Mouse (Mus musculus): ENCODE results near the gene Cpm. TPM values are rescaled to one million over a fixed set of nuclear protein-coding genes. Genes with fewer than 3 reads are reported as not detected.

Gene Cpm
- polyA plus RNA-seq, 2 experiments = 24.4 to 41.6 TPM

DNA sequence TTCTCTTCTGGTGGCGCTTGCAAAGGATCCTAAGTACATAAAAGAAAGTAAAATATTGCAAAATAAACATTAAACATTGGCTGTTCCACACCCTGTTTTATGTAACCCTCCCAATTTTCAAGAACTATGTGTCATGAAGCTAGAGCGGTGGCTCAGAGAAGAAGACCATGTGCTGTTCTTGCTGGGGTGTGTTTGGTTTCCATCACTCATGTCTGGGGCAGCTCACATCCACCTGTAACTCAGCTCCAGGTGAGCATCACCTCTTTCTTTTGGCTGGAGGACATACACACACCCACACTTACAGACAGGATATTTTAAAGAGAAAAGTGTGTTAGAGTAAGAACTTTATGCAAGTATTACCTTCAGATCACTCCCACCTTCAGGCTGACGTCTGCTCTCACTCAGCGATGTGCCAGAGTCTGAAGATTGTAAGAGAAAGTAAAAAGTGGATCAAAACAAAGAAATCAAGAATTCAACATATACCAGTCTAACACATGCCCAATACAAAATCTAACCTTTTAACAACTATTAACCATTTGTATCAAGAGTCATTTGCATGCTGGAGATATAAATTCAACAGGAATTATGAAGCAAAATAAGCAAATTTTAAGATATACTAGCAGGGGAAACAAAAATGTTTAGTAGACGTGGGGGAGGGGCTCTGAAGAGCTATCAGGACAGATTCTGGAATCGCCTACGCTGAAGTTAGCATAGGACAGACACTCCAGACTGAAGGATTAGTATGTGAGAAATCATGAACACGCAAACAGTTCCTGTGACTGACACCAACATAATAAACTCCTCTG is 66.9 kb downstream of the Cpm start:
- no peak for DNase-seq (ENCODE audit: low spot score)
- WGBS = 92% methylated on average over 8 of the region's 8 CpGs
- no peak for TF ChIP-seq POLR2A (IDR thresholded peaks at IDR 0.05; ENCODE audit: borderline replicate concordance, extremely low read depth, insufficient read depth, insufficient read length)
- no peak overlapping the region for H3K9ac ChIP-seq (ENCODE audit: low read depth, low read length, severe bottlenecking)
- H3K9me3 ChIP-seq (ENCODE audit: control insufficient read depth, low read length) = no peaks in the 10 kb centered on the region
- no peak overlapping the region for H3K4me3 ChIP-seq (replicated peaks; ENCODE audit: low read length)
- H3K36me3 ChIP-seq (ENCODE audit: control insufficient read depth, insufficient read depth, low read length) = peaks cover 84% of the 10 kb centered on the region
- ATAC-seq (ENCODE audit: low FRiP score, low read depth) = no peak
- no peak overlapping the region for H3K27ac ChIP-seq (replicated peaks; ENCODE audit: low read depth, low read length)
- no peaks in the 10 kb centered on the region for H3K4me1 ChIP-seq (ENCODE audit: control insufficient read depth, insufficient read depth, low read length)
- H3K4me2 ChIP-seq (replicated peaks; ENCODE audit: low read depth, low read length, severe bottlenecking) = no peak overlapping the region
- no peaks in the 10 kb centered on the region for H3K27me3 ChIP-seq (ENCODE audit: control insufficient read depth, insufficient read depth, low read length)

DNA sequence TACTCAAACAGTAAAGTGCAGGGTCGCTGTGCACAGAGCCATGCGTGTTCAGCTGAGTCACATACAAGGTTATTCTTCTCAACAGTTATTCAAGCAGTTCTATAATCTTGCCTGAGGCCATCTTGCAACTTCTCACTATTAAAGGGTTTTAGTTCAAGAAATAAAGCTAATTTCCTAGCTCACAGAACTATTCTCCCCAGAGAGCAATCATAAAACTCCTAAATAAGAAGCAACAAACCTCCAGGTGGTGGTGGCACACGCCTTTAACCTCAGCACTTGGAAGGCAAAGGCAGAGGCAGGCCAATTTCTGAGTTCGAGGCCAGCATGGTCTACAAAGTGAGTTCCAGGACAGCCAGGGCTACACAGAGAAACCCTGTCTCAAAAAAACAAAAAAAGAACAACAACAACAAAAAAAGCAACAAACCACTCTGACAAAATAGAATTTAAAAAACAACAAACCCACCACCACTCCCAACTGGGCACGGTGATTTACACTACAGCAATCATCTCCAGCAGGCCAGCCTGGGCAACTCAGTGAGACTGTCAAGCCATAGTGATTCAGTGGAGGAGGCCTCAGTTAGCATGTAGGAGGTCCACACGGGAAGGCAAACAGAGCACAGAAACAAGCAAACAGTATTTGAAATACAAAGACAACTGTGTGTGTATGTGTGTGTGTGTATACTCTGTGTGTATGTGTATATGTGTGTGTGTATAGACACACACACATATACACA is 67.7 kb downstream of the Cpm start:
- Histone ChIP-seq H3K9ac (ENCODE audit: low read depth, low read length, severe bottlenecking) (no peak overlapping the region), H3K27ac (replicated peaks; ENCODE audit: low read depth, low read length) (no peak overlapping the region), H3K9me3 (ENCODE audit: control insufficient read depth, low read length) (no peaks in the 10 kb centered on the region), H3K4me3 (replicated peaks; ENCODE audit: low read length) (no peak overlapping the region), H3K4me2 (replicated peaks; ENCODE audit: low read depth, low read length, severe bottlenecking) (no peak overlapping the region), H3K27me3 (ENCODE audit: control insufficient read depth, insufficient read depth, low read length) (no peaks in the 10 kb centered on the region), H3K4me1 (ENCODE audit: control insufficient read depth, insufficient read depth, low read length) (no peaks in the 10 kb centered on the region), H3K36me3 (ENCODE audit: control insufficient read depth, insufficient read depth, low read length) (peaks cover 87% of the 10 kb centered on the region)
- no peak for ATAC-seq (ENCODE audit: low FRiP score, low read depth)
- no peak for DNase-seq (ENCODE audit: low spot score)
- WGBS = 84% methylated on average over 6 of the region's 6 CpGs
- no peak for TF ChIP-seq POLR2A (IDR thresholded peaks at IDR 0.05; ENCODE audit: borderline replicate concordance, extremely low read depth, insufficient read depth, insufficient read length)

DNA sequence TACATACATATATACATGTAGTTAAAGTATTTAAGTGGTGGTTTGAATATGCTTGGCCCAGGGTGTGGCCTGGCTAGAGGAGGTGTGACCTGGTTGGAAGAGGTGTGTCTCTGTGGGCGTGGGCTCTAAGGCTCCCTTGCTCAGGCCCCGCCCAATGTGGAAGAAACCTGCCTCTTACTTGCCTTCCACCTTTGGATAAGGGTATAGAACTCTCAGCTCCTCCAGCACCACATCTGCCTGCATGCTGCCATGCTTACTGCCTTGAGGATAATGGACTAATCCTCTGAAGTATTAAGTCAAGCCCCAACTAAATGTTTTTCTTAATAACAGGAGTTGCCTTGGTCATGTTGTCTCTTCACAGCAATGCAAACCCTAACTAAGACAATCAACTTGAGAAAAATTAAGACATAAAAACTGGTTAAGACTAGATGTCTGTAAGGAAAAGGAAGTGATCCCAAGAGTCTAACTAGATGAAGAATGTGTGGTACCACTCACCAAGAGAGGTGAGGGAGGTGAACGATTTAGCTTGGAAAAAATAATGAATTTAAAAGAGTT is 68.3 kb downstream of the Cpm start:
- Histone ChIP-seq H3K4me2 (replicated peaks; ENCODE audit: low read depth, low read length, severe bottlenecking) (no peak overlapping the region), H3K9me3 (ENCODE audit: control insufficient read depth, low read length) (no peaks in the 10 kb centered on the region), H3K27me3 (ENCODE audit: control insufficient read depth, insufficient read depth, low read length) (no peaks in the 10 kb centered on the region), H3K9ac (ENCODE audit: low read depth, low read length, severe bottlenecking) (no peak overlapping the region), H3K4me3 (replicated peaks; ENCODE audit: low read length) (no peak overlapping the region), H3K4me1 (ENCODE audit: control insufficient read depth, insufficient read depth, low read length) (no peaks in the 10 kb centered on the region), H3K36me3 (ENCODE audit: control insufficient read depth, insufficient read depth, low read length) (peaks cover 86% of the 10 kb centered on the region), H3K27ac (replicated peaks; ENCODE audit: low read depth, low read length) (no peak overlapping the region)
- no peak for ATAC-seq (ENCODE audit: low FRiP score, low read depth)
- DNase-seq (ENCODE audit: low spot score) = no peak
- no peak for TF ChIP-seq POLR2A (IDR thresholded peaks at IDR 0.05; ENCODE audit: borderline replicate concordance, extremely low read depth, insufficient read depth, insufficient read length)
- WGBS = 93% methylated on average over 3 of the region's 3 CpGs

DNA sequence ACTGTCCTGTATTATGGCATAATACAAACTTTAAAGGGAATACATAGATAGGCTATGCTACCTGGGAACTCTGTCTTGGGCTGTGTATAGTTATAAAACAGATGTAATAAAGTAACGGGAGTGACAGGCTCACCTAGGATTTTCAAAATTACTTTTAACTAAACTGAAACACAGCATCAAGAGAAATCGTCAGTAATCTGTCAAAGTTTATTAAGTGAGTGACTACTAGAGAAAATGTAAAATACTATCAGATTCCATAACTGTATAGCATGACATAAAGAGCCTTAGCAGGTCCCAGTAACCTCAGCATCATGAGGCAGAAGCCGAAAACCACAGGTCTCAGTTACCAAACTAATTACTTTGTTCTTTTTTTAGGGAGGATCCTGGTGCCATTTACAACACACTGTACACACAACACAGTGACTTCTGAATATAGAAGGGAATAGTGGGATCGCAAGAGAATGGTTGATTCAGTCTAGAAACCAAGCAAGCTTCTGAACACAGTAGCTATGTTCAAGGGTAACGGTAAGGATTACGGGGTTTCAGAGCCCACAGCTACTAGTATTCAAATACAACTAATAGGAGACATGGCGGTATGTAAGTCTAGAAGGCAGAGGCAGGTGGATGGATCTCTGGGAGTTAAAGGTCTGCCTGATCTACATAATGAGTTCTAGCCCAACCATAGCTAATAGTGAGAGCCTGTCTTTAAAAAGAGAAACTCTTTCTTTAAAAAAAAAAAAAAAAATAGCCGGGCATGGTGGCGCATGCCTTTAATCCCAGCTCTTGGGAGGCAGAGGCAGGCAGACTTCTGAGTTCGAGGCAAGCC is 69.2 kb downstream of the Cpm start:
- H3K9me3 ChIP-seq (ENCODE audit: control insufficient read depth, low read length) = no peaks in the 10 kb centered on the region
- H3K9ac ChIP-seq (ENCODE audit: low read depth, low read length, severe bottlenecking) = no peak overlapping the region
- no peak for TF ChIP-seq POLR2A (IDR thresholded peaks at IDR 0.05; ENCODE audit: borderline replicate concordance, extremely low read depth, insufficient read depth, insufficient read length)
- 97% methylated on average over 10 of the region's 10 CpGs for WGBS
- H3K4me2 ChIP-seq (replicated peaks; ENCODE audit: low read depth, low read length, severe bottlenecking) = no peak overlapping the region
- no peaks in the 10 kb centered on the region for H3K4me1 ChIP-seq (ENCODE audit: control insufficient read depth, insufficient read depth, low read length)
- ATAC-seq (ENCODE audit: low FRiP score, low read depth) (no peak), DNase-seq (ENCODE audit: low spot score) (no peak)
- peaks cover 88% of the 10 kb centered on the region for H3K36me3 ChIP-seq (ENCODE audit: control insufficient read depth, insufficient read depth, low read length)
- no peaks in the 10 kb centered on the region for H3K27me3 ChIP-seq (ENCODE audit: control insufficient read depth, insufficient read depth, low read length)
- H3K4me3 ChIP-seq (replicated peaks; ENCODE audit: low read length) = no peak overlapping the region
- no peak overlapping the region for H3K27ac ChIP-seq (replicated peaks; ENCODE audit: low read depth, low read length)

DNA sequence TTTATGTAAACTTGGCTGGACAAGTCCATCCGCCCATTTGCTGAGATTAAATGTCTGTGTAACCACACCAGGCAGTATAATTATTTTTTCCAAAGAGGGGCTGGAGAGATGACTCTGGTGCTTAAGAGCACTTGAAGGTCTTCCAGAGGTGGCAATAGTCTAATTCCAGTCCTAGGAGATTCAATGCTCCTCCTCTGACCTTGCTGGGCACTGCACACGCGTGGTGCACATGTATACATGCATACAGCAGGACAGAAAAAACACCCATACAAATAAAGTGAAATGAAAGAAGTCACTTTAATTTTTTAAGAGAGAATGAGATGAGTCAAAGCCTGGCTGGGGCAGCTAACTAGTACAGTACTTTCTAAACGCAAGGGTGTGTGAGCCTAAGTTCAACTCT is 70.6 kb downstream of the Cpm start:
- H3K27me3 ChIP-seq (ENCODE audit: control insufficient read depth, insufficient read depth, low read length) = no peaks in the 10 kb centered on the region
- H3K4me3 ChIP-seq (replicated peaks; ENCODE audit: low read length) = no peak overlapping the region
- H3K36me3 ChIP-seq (ENCODE audit: control insufficient read depth, insufficient read depth, low read length) = peaks cover 89% of the 10 kb centered on the region
- DNase-seq (ENCODE audit: low spot score) (no peak), ATAC-seq (ENCODE audit: low FRiP score, low read depth) (no peak)
- 95% methylated on average over 4 of the region's 4 CpGs for WGBS
- no peak for TF ChIP-seq POLR2A (IDR thresholded peaks at IDR 0.05; ENCODE audit: borderline replicate concordance, extremely low read depth, insufficient read depth, insufficient read length)
- H3K9ac ChIP-seq (ENCODE audit: low read depth, low read length, severe bottlenecking) = no peak overlapping the region
- H3K4me2 ChIP-seq (replicated peaks; ENCODE audit: low read depth, low read length, severe bottlenecking) = no peak overlapping the region
- no peaks in the 10 kb centered on the region for H3K4me1 ChIP-seq (ENCODE audit: control insufficient read depth, insufficient read depth, low read length)
- no peaks in the 10 kb centered on the region for H3K9me3 ChIP-seq (ENCODE audit: control insufficient read depth, low read length)
- no peak overlapping the region for H3K27ac ChIP-seq (replicated peaks; ENCODE audit: low read depth, low read length)
